Mouse (Mus musculus): ENCODE results near the gene Ano6. TPM values are rescaled to one million over a fixed set of nuclear protein-coding genes. Genes with fewer than 3 reads are reported as not detected.

The Ano6 gene
- polyA plus RNA-seq, 1 experiment from 2014 or later: 37.2 TPM

DNA sequence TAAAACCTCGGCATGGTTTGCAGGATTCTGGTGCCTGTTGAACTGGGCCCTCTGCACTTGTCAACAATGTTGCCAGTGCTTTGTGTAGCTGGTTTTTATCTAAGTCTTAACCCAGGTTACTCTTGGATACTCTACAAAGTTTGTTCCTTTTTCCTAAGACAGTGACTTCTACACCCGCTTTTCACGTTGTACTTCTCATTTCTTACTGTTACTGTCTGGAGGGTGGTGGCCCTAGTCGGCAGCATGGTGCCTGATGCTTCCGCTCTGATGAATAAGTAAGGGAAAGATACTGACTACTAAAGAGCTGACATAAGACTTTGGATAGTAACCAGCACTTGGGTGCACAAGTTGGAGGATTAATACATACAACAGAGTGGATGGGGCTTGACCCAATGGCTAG, 9.0 kb downstream of the Ano6 start:
- Histone ChIP-seq H3K9me3 (ENCODE audit: control insufficient read depth, low read length) (no peaks in the 10 kb centered on the region), H3K4me2 (ENCODE audit: low read length) (no peak overlapping the region), H3K9ac (ENCODE audit: low read length) (no peak overlapping the region), H3K4me1 (ENCODE audit: control insufficient read depth in 2 of 2, insufficient read depth in 2 of 2, low read length in 2 of 2) (peaks cover 42 to 67% of the 10 kb centered on the region in 2 experiments), H3K36me3 (ENCODE audit: control insufficient read depth, insufficient read depth, low read length) (no peaks in the 10 kb centered on the region), H3K27ac (replicated peaks in 1 of 2; ENCODE audit: control insufficient read depth in 1 of 2, insufficient read depth in 1 of 2, low read depth in 2 of 2, low read length in 2 of 2) (no peak overlapping the region), H3K27me3 (ENCODE audit: control insufficient read depth, insufficient read depth, low read length) (no peaks in the 10 kb centered on the region), H3K4me3 (ENCODE audit: control insufficient read depth in 1 of 2, insufficient read depth in 1 of 2, low read depth in 1 of 2, low read length in 2 of 2) (no peak overlapping the region)
- WGBS: 90% methylated on average over 5 of the region's 5 CpGs
- ATAC-seq (ENCODE audit: insufficient number of reproducible peaks, insufficient read depth, low FRiP score, low read depth): no peak

DNA sequence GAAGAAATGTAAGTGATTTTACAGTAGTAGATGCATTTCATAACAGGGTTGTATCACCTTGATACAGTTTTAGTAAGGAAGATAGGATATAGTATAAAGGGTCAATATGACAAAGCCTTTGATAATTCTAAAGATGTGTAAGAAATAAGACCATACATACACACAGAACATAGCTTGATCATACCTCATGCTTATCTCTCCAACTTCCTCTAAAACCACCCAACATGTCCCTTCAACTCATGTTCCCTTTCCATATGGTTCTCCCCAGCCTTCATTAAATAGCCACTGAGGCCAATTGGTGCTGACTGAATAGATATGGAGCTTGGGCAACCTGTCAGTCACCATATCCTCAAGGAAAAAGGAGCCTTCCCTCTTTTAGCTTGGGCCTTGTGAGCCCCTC, 9.4 kb downstream of the Ano6 start:
- Histone ChIP-seq H3K27me3 (ENCODE audit: control insufficient read depth, insufficient read depth, low read length) (no peaks in the 10 kb centered on the region), H3K36me3 (ENCODE audit: control insufficient read depth, insufficient read depth, low read length) (no peaks in the 10 kb centered on the region), H3K27ac (replicated peaks in 1 of 2; ENCODE audit: control insufficient read depth in 1 of 2, insufficient read depth in 1 of 2, low read depth in 2 of 2, low read length in 2 of 2) (no peak overlapping the region), H3K4me1 (ENCODE audit: control insufficient read depth in 2 of 2, insufficient read depth in 2 of 2, low read length in 2 of 2) (peaks cover 44 to 67% of the 10 kb centered on the region in 2 experiments), H3K9me3 (ENCODE audit: control insufficient read depth, low read length) (no peaks in the 10 kb centered on the region), H3K4me2 (ENCODE audit: low read length) (no peak overlapping the region), H3K4me3 (ENCODE audit: control insufficient read depth in 1 of 2, insufficient read depth in 1 of 2, low read depth in 1 of 2, low read length in 2 of 2) (no peak overlapping the region), H3K9ac (ENCODE audit: low read length) (no peak overlapping the region)
- ATAC-seq (ENCODE audit: insufficient number of reproducible peaks, insufficient read depth, low FRiP score, low read depth): no peak

DNA sequence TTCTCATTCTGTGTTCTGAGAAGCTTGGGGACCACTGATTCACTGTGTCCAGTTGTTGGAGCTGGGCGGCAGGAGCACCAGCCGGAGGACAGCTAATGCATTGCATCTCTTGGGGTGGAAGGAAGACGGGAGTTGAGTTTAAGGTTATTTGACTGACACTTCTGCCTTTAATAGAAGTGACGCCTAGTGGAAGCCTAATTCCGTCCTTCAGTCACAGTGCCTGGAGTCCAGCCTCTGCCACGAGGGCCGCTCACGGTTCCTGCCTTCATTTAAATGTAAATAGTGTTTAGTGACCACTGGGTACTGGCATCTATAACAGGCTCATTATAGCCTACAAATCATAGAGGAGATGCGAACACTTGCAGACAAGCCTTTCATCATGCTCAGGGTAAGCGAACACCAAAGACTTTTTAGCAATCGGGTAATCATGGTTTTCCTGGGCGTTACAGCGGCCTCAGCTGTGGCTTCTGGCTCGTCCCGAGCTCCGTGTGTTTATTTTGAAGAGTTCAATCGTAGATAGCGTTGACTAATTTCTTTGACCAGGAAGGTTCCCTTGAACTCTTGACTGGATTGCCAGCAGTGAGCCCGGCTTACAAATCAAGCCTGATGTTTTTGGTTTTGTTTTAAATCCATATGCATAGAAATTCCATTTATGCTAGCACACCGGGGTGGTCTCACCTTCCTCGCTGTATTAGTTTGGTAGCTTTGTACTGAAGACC, 10.8 kb downstream of the Ano6 start:
- WGBS: 74% methylated on average over 21 of the region's 21 CpGs
- Histone ChIP-seq H3K9me3 (ENCODE audit: control insufficient read depth, low read length) (no peaks in the 10 kb centered on the region), H3K27me3 (ENCODE audit: control insufficient read depth, insufficient read depth, low read length) (no peaks in the 10 kb centered on the region), H3K9ac (ENCODE audit: low read length) (no peak overlapping the region), H3K4me3 (ENCODE audit: control insufficient read depth in 1 of 2, insufficient read depth in 1 of 2, low read depth in 1 of 2, low read length in 2 of 2) (no peak overlapping the region), H3K27ac (replicated peaks in 1 of 2; ENCODE audit: control insufficient read depth in 1 of 2, insufficient read depth in 1 of 2, low read depth in 2 of 2, low read length in 2 of 2) (peak overlapping the region in 1 of 2 experiments; percentile 73; a peak in 3 of 4 replicates), H3K4me2 (ENCODE audit: low read length) (no peak overlapping the region), H3K36me3 (ENCODE audit: control insufficient read depth, insufficient read depth, low read length) (no peaks in the 10 kb centered on the region), H3K4me1 (ENCODE audit: control insufficient read depth in 2 of 2, insufficient read depth in 2 of 2, low read length in 2 of 2) (peaks cover 42 to 61% of the 10 kb centered on the region in 2 experiments)
- no peak for ATAC-seq (ENCODE audit: insufficient number of reproducible peaks, insufficient read depth, low FRiP score, low read depth)

DNA sequence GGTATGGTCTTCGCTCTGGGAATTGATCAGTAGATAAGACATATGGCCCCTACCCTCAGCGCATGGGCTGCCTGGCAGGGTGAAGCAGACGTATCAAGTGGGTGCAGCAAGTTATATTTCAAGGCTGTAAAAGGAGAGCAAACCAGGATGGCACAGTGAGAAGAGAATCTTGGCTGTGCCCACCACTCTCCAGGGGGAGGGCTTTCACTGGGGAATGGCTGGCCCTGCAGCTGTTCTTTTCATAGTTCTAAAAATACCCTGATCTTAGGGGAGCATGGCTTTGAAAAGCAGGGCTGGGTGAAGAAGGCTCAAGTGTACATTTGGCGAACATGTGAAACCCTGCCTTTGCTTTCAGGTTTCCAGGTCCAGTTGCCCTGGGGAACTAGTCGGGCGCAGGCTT, 11.5 kb downstream of the Ano6 start:
- Histone ChIP-seq H3K4me3 (ENCODE audit: control insufficient read depth in 1 of 2, insufficient read depth in 1 of 2, low read depth in 1 of 2, low read length in 2 of 2) (no peak overlapping the region), H3K4me2 (ENCODE audit: low read length) (peak overlapping the region; percentile 35), H3K27me3 (ENCODE audit: control insufficient read depth, insufficient read depth, low read length) (no peaks in the 10 kb centered on the region), H3K27ac (replicated peaks in 1 of 2; ENCODE audit: control insufficient read depth in 1 of 2, insufficient read depth in 1 of 2, low read depth in 2 of 2, low read length in 2 of 2) (peak overlapping the region; percentile 48 to 73), H3K36me3 (ENCODE audit: control insufficient read depth, insufficient read depth, low read length) (no peaks in the 10 kb centered on the region), H3K4me1 (ENCODE audit: control insufficient read depth in 2 of 2, insufficient read depth in 2 of 2, low read length in 2 of 2) (peaks cover 42 to 58% of the 10 kb centered on the region in 2 experiments), H3K9me3 (ENCODE audit: control insufficient read depth, low read length) (no peaks in the 10 kb centered on the region), H3K9ac (ENCODE audit: low read length) (peak overlapping the region; percentile 5; the same call in 1 of the 2 replicates)
- WGBS: 68% methylated on average over 6 of the region's 6 CpGs
- no peak for ATAC-seq (ENCODE audit: insufficient number of reproducible peaks, insufficient read depth, low FRiP score, low read depth)

DNA sequence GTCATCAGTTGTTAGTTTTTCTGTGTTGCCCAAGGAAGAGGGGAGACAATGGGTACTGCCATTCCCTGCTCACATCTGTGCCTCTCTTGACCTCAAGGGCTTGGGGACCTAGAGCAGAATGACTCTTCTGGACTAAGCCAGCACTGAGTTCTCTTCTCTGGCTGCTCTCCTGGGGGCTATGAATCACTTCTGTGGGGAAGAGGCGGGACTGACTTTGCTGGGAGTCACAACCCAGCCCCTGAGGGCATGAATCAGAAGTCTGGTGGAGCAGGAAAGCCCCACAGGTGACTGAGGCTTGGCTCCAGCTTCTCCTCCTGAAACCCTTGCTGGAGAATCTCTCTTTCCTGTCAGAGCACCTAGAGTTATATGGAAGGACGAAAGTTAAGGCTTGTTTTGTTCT, 12.1 kb downstream of the Ano6 start:
- Histone ChIP-seq H3K36me3 (ENCODE audit: control insufficient read depth, insufficient read depth, low read length) (no peaks in the 10 kb centered on the region), H3K4me3 (ENCODE audit: control insufficient read depth in 1 of 2, insufficient read depth in 1 of 2, low read depth in 1 of 2, low read length in 2 of 2) (no peak overlapping the region), H3K4me2 (ENCODE audit: low read length) (peak overlapping the region; percentile 35; the same call in 1 of the 2 replicates), H3K9me3 (ENCODE audit: control insufficient read depth, low read length) (no peaks in the 10 kb centered on the region), H3K4me1 (ENCODE audit: control insufficient read depth in 2 of 2, insufficient read depth in 2 of 2, low read length in 2 of 2) (peaks cover 36 to 51% of the 10 kb centered on the region in 2 experiments), H3K27me3 (ENCODE audit: control insufficient read depth, insufficient read depth, low read length) (no peaks in the 10 kb centered on the region), H3K9ac (ENCODE audit: low read length) (0 out of 2 replicates have a peak overlapping the region, but pooled peaks have one; percentile 5), H3K27ac (replicated peaks in 1 of 2; ENCODE audit: control insufficient read depth in 1 of 2, insufficient read depth in 1 of 2, low read depth in 2 of 2, low read length in 2 of 2) (peak overlapping the region; percentile 48 to 73)
- no peak for ATAC-seq (ENCODE audit: insufficient number of reproducible peaks, insufficient read depth, low FRiP score, low read depth)
- WGBS: 77% methylated on average over 2 of the region's 2 CpGs

DNA sequence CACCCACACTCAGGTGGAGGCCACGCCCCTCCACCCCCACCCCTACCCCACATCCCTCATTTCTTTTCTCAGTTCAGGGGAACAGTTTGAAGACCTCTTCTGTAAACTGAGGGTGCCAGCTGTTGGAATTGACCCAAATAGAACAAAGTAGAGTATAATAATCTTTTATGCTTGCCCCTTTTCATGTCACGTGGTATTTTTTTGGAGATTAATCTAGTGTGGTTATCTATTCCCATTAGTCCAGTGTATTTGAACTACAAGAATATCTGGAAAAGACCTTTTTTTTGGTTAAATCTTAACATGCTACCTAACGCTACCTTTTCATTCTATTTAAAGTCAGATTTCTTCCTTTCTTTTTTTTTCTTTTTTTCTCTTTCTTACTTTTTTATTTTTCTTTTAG, 12.8 kb downstream of the Ano6 start:
- WGBS: 86% methylated on average over 3 of the region's 3 CpGs
- H3K9ac ChIP-seq (ENCODE audit: low read length): no peak overlapping the region
- ATAC-seq (ENCODE audit: insufficient number of reproducible peaks, insufficient read depth, low FRiP score, low read depth): no peak
- H3K4me3 ChIP-seq (ENCODE audit: control insufficient read depth in 1 of 2, insufficient read depth in 1 of 2, low read depth in 1 of 2, low read length in 2 of 2): no peak overlapping the region
- no peaks in the 10 kb centered on the region for H3K36me3 ChIP-seq (ENCODE audit: control insufficient read depth, insufficient read depth, low read length)
- no peaks in the 10 kb centered on the region for H3K9me3 ChIP-seq (ENCODE audit: control insufficient read depth, low read length)
- H3K27ac ChIP-seq (replicated peaks in 1 of 2; ENCODE audit: control insufficient read depth in 1 of 2, insufficient read depth in 1 of 2, low read depth in 2 of 2, low read length in 2 of 2): no peak overlapping the region
- H3K27me3 ChIP-seq (ENCODE audit: control insufficient read depth, insufficient read depth, low read length): no peaks in the 10 kb centered on the region
- peaks cover 40 to 44% of the 10 kb centered on the region in 2 experiments for H3K4me1 ChIP-seq (ENCODE audit: control insufficient read depth in 2 of 2, insufficient read depth in 2 of 2, low read length in 2 of 2)
- H3K4me2 ChIP-seq (ENCODE audit: low read length): no peak overlapping the region

DNA sequence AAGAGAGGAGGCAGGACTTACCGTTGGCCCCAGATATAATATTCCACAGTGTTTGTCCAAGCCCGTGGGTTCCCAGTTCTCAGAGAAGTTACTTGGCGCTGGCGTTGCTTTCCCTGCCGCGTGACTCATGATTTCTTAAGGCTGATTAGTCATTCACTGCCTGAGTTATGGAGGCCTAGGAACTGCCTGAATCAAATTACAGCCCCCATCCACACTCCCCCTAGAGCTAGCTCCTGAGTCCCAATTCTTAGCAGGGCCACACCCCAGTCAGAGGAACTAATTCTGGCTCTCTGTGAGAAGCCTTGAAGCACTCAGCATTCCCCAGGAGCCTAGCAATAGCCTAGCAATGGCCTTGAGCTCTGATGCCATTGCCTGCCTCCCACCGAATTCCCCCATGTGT, 13.6 kb downstream of the Ano6 start:
- H3K4me1 ChIP-seq (ENCODE audit: control insufficient read depth in 2 of 2, insufficient read depth in 2 of 2, low read length in 2 of 2): peaks cover 40 to 43% of the 10 kb centered on the region in 2 experiments
- WGBS: 31% methylated on average over 7 of the region's 7 CpGs
- H3K27me3 ChIP-seq (ENCODE audit: control insufficient read depth, insufficient read depth, low read length): no peaks in the 10 kb centered on the region
- 0 out of 2 replicates have a peak overlapping the region, but pooled peaks have one; percentile 2 for H3K4me2 ChIP-seq (ENCODE audit: low read length)
- H3K9ac ChIP-seq (ENCODE audit: low read length): no peak overlapping the region
- H3K4me3 ChIP-seq (ENCODE audit: control insufficient read depth in 1 of 2, insufficient read depth in 1 of 2, low read depth in 1 of 2, low read length in 2 of 2): no peak overlapping the region
- peak overlapping the region; percentile 83 to 85 for H3K27ac ChIP-seq (replicated peaks in 1 of 2; ENCODE audit: control insufficient read depth in 1 of 2, insufficient read depth in 1 of 2, low read depth in 2 of 2, low read length in 2 of 2)
- no peaks in the 10 kb centered on the region for H3K36me3 ChIP-seq (ENCODE audit: control insufficient read depth, insufficient read depth, low read length)
- ATAC-seq (ENCODE audit: insufficient number of reproducible peaks, insufficient read depth, low FRiP score, low read depth): no peak
- H3K9me3 ChIP-seq (ENCODE audit: control insufficient read depth, low read length): no peaks in the 10 kb centered on the region

Data from heart, embryonic 14.5 days (tissue).